Mouse (Mus musculus): ENCODE results near the gene Prkd2. TPM values are rescaled to one million over a fixed set of nuclear protein-coding genes. Genes with fewer than 3 reads are reported as not detected.
A peak's percentile ranks its signal among the peaks of the same experiment; 100 is the strongest.

Prkd2 gene
- polyA plus RNA-seq, 1 experiment from 2014 or later = 15.3 TPM

DNA sequence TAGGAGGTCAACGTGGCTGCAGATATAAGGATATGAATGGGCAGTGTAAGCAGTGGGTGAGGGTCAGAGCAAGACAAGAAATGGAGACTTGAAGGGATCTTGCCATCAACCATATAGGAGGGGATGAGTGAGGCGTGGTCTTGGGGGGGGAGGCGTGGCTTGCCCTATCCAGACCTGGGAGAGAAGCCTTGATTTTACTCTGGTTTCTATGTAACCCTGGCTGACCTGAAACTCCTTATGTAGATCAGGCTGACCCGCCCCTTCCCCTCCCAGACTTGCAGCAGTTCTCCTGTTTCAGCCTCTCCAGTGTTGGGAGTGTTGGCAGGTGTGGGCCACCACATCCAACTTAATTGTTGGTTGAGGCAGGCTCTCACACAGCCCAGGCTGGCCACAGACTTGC is 41.6 kb downstream of the Prkd2 start:
- peaks cover 19% of the 10 kb centered on the region for H3K27me3 ChIP-seq
- peaks cover 13% of the 10 kb centered on the region for H3K4me1 ChIP-seq
- H3K36me3 ChIP-seq = peaks cover 79% of the 10 kb centered on the region
- H3K9ac ChIP-seq = no peak overlapping the region
- no peak overlapping the region for H3K27ac ChIP-seq
- H3K4me3 ChIP-seq = no peak overlapping the region
- 58% methylated on average over 4 of the region's 4 CpGs for WGBS
- no peak for ATAC-seq (ENCODE audit: insufficient number of reproducible peaks, insufficient read depth, low FRiP score, low TSS enrichment)
- no peak overlapping the region for H3K4me2 ChIP-seq (replicated peaks)
- peaks cover 19% of the 10 kb centered on the region for H3K9me3 ChIP-seq

DNA sequence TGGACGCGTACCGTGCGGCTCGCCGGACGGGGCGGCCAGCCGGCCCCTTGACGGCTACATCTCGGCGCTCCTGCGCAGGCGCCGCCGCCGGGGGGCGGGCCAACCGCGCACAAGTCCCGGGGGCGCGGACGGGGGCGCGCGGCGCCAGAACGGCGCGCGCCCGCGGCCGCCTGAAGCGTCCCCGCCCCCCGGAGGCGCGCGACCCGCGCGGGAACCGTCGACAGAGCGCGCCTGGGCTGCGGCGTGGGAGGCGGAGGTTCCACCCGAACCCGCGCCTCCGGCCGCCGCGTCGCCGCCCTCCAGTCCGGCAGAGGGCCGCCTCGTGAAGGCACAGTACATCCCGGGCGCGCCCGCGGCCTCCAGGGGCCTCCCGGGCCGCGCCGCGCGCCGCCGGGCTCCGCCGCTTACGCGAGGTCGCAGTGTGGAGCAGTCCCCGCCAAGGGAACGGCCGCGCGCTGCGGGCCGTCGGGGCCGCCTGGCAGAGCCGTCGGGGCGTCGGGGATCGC is 42.6 kb downstream of the Prkd2 start:
- Histone ChIP-seq H3K9me3 (peaks cover 19% of the 10 kb centered on the region), H3K36me3 (peaks cover 78% of the 10 kb centered on the region), H3K27me3 (peaks cover 19% of the 10 kb centered on the region), H3K4me1 (peaks cover 7% of the 10 kb centered on the region), H3K4me2 (replicated peaks) (peak overlapping the region; percentile 30), H3K9ac (no peak overlapping the region), H3K27ac (peak overlapping the region; percentile 63; the same call in 1 of the 2 replicates), H3K4me3 (peak overlapping the region; percentile 23; the same call in 1 of the 2 replicates)
- 22% methylated on average over 89 of the region's 95 CpGs for WGBS
- no peak for ATAC-seq (ENCODE audit: insufficient number of reproducible peaks, insufficient read depth, low FRiP score, low TSS enrichment)

DNA sequence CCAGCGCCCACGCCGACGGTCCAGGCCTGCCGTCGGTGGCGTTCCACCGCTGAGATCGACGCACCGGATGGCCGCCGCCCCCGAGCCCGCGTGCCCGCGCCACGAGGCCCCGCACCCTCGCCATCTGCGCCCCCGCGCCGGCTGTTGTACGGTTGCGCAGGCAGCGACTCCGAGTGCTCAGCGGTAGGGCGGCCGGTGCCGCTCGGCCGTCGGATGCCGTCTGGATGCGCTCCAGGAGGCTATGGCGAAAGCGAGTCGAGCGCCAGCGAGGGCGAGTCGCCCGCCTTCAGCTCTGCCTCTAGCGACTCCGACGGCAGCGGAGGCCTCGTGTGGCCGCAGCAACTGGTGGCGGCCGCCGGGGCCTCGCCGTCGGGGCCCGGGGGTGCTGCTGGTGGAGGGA is 43.2 kb downstream of the Prkd2 start:
- no peak for ATAC-seq (ENCODE audit: insufficient number of reproducible peaks, insufficient read depth, low FRiP score, low TSS enrichment)
- Histone ChIP-seq H3K27ac (peak overlapping the region; percentile 46; the same call in 1 of the 2 replicates), H3K9me3 (peaks cover 19% of the 10 kb centered on the region), H3K4me1 (peaks cover 7% of the 10 kb centered on the region; the same call in 1 of the 2 replicates), H3K4me3 (peak overlapping the region; percentile 23; the same call in 1 of the 2 replicates), H3K9ac (no peak overlapping the region), H3K27me3 (peaks cover 19% of the 10 kb centered on the region), H3K4me2 (replicated peaks) (peak overlapping the region; percentile 30), H3K36me3 (peaks cover 77% of the 10 kb centered on the region)
- 52% methylated on average over 59 of the region's 59 CpGs for WGBS

DNA sequence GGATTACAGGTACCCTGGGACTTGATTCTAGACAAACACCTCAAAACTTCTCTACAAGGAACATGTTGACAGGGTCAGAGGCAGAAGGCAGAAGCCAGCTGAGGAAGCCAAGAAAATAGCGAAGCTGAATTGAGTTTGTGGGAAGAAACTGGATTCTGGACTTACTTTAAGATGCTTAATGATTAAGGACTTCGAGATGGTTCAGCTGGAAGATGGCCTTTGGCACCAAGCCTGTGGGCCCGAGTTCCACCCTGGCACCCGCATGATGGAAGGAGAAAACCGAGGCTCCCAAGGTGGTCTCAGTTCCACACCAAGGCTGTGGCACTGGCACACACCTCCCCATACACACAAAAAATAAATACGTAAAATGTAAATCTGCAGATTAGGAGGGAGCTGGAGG is 47.8 kb downstream of the Prkd2 start:
- Histone ChIP-seq H3K4me3 (peak overlapping the region; percentile 32), H3K27me3 (peaks cover 21% of the 10 kb centered on the region), H3K9me3 (peaks cover 10% of the 10 kb centered on the region), H3K4me2 (replicated peaks) (peak overlapping the region; percentile 57), H3K27ac (peak overlapping the region; percentile 96), H3K36me3 (peaks cover 32% of the 10 kb centered on the region), H3K9ac (peak overlapping the region; percentile 28), H3K4me1 (peaks cover 51% of the 10 kb centered on the region)
- 15% methylated on average over 6 of the region's 6 CpGs for WGBS
- ATAC-seq (ENCODE audit: insufficient number of reproducible peaks, insufficient read depth, low FRiP score, low TSS enrichment) = no peak

- Histone ChIP-seq H3K27ac (peak overlapping the region; percentile 96), H3K36me3 (peaks cover 28% of the 10 kb centered on the region), H3K4me1 (peaks cover 52% of the 10 kb centered on the region), H3K9me3 (peaks cover 6% of the 10 kb centered on the region), H3K27me3 (peaks cover 17% of the 10 kb centered on the region), H3K4me3 (peak overlapping the region; percentile 32), H3K9ac (peak overlapping the region; percentile 28), H3K4me2 (replicated peaks) (peak overlapping the region; percentile 57)
- peak; percentile 72 for ATAC-seq (ENCODE audit: insufficient number of reproducible peaks, insufficient read depth, low FRiP score, low TSS enrichment)
- WGBS = 0% methylated on average over 22 of the region's 23 CpGs
Measured at GRCm38 (mm10) chr7:16890944-16891343, 48.2 kb downstream of the Prkd2 start.

DNA sequence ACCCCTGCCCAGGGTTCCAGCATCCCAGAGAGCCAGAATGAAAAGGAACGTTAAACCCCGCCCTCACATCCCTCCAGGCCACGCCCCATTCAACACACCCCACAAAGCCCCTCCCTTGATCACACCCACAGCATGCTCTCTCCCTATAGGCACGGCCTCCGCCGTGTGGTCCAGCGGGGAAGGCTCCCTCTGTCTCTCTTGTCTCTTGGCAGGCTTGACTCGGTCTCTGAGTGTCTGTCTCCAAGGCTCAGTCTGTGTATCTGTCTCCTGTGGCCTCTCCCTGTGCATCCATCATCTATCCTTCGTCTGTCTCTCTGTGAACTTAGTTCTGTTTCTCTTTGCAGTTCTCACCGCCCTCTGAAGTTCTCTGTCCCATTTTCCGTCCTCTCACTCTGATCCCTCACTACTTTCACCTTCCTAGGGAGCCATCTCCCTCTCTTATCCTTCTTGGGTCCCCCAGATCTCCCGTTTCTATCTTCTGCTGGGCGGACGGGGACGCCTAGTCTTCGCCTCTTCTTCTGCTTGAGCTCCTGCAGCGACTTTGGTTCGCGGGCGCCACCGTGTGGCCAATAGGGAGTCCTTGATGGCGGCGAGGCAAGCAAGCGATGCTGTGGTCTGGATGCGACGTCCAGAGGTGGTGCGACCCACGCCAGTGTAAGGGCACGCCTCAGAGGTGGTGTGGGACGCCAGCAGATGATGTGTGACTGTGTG is 49.1 kb downstream of the Prkd2 start, which contains the start of gene Gng8:
Gng8 (plus strand) TSS at position 146 of the 711 bp plus-strand sequence.
- WGBS = under 1% methylated on average over 30 of the region's 30 CpGs
- Histone ChIP-seq H3K9me3 (no peaks in the 10 kb centered on the region), H3K4me1 (peaks cover 52% of the 10 kb centered on the region), H3K27me3 (peaks cover 10% of the 10 kb centered on the region; the same call in 1 of the 2 replicates), H3K27ac (peak within 1 kb of the TSS; percentile 96), H3K36me3 (peaks cover 19% of the 10 kb centered on the region), H3K4me3 (peak within 1 kb of the TSS; percentile 32), H3K9ac (peak within 1 kb of the TSS; percentile 47), H3K4me2 (replicated peaks) (peak within 1 kb of the TSS; percentile 57)
- ATAC-seq (ENCODE audit: insufficient number of reproducible peaks, insufficient read depth, low FRiP score, low TSS enrichment) = peak; percentile 76

- Histone ChIP-seq H3K9ac (peak overlapping the region; percentile 47), H3K9me3 (no peaks in the 10 kb centered on the region), H3K27ac (peak overlapping the region; percentile 96; the same call in 1 of the 2 replicates), H3K27me3 (peaks cover 10% of the 10 kb centered on the region; the same call in 1 of the 2 replicates), H3K36me3 (peaks cover 15% of the 10 kb centered on the region), H3K4me1 (peaks cover 52% of the 10 kb centered on the region), H3K4me2 (replicated peaks) (peak overlapping the region; percentile 57), H3K4me3 (peak overlapping the region; percentile 32)
- WGBS = 29% methylated on average over 9 of the region's 9 CpGs
- no peak for ATAC-seq (ENCODE audit: insufficient number of reproducible peaks, insufficient read depth, low FRiP score, low TSS enrichment)
Measured at GRCm38 (mm10) chr7:16892352-16892730, 49.6 kb downstream of the Prkd2 start.

DNA sequence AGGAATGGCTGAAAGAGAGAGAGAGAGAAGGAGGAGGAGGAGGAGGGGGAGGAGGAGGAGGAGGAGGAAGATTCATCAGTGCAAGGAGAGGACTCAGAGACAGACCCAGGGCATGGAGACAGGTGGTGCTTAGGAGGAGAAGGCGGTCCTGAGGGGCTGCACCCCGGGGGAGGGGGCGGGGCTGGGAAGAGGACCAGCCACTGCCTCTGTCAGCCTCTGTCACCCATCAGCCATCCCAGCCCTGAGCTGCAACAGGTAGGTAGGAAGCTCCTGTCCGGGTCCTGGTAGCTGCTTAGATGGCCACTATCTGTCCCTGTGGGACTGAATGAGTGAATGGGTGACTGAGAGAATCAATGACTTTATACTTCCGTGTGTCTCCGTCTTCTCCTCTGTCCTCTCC is 50.9 kb downstream of the Prkd2 start:
- Histone ChIP-seq H3K4me3 (0 out of 2 replicates have a peak overlapping the region, but pooled peaks have one; percentile 12), H3K9ac (peak overlapping the region; percentile 47), H3K36me3 (peaks cover 6% of the 10 kb centered on the region), H3K9me3 (no peaks in the 10 kb centered on the region), H3K27me3 (peaks cover 10% of the 10 kb centered on the region; the same call in 1 of the 2 replicates), H3K4me2 (replicated peaks) (peak overlapping the region; percentile 57), H3K27ac (no peak overlapping the region; the same call in 1 of the 2 replicates), H3K4me1 (peaks cover 52% of the 10 kb centered on the region)
- WGBS = 7% methylated on average over 4 of the region's 6 CpGs
- no peak for ATAC-seq (ENCODE audit: insufficient number of reproducible peaks, insufficient read depth, low FRiP score, low TSS enrichment)

- ATAC-seq (ENCODE audit: insufficient number of reproducible peaks, insufficient read depth, low FRiP score, low TSS enrichment) = no peak
- Histone ChIP-seq H3K9ac (peak overlapping the region; percentile 47), H3K27me3 (peaks cover 10% of the 10 kb centered on the region; the same call in 1 of the 2 replicates), H3K27ac (0 out of 2 replicates have a peak overlapping the region, but pooled peaks have one; percentile 46), H3K36me3 (no peaks in the 10 kb centered on the region), H3K4me3 (peak overlapping the region; percentile 24; the same call in 1 of the 2 replicates), H3K4me1 (peaks cover 52% of the 10 kb centered on the region), H3K4me2 (replicated peaks) (peak overlapping the region; percentile 57), H3K9me3 (no peaks in the 10 kb centered on the region)
- 7% methylated on average over 4 of the region's 4 CpGs for WGBS
Measured at GRCm38 (mm10) chr7:16894279-16894678, 51.6 kb downstream of the Prkd2 start.

DNA sequence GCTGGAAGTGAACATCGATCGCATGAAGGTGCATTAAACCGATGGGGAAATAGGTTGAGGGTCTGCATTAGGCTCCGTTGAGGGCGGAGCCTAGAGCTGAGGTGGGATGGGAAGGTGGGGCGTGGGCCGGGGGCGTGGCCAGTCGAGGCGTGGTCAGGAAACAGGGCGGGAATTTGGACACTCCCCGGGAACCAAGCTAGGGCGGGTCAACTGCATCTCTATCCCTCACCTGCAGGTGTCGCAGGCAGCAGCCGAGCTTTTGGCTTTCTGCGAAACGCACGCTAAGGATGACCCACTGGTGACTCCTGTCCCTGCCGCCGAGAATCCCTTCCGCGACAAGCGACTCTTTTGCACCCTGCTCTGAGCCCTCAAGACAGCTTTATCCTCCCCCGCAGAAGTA is 52.3 kb downstream of the Prkd2 start:
- no peak for ATAC-seq (ENCODE audit: insufficient number of reproducible peaks, insufficient read depth, low FRiP score, low TSS enrichment)
- peak overlapping the region; percentile 57 for H3K4me2 ChIP-seq (replicated peaks)
- H3K36me3 ChIP-seq = no peaks in the 10 kb centered on the region
- H3K27ac ChIP-seq = 0 out of 2 replicates have a peak overlapping the region, but pooled peaks have one; percentile 46
- H3K4me1 ChIP-seq = peaks cover 55% of the 10 kb centered on the region
- no peaks in the 10 kb centered on the region for H3K9me3 ChIP-seq
- H3K4me3 ChIP-seq = peak overlapping the region; percentile 24
- WGBS = under 1% methylated on average over 24 of the region's 24 CpGs
- H3K9ac ChIP-seq = peak overlapping the region; percentile 47
- peaks cover 10% of the 10 kb centered on the region; the same call in 1 of the 2 replicates for H3K27me3 ChIP-seq

- peak overlapping the region; percentile 47; the same call in 1 of the 2 replicates for H3K9ac ChIP-seq
- no peak for ATAC-seq (ENCODE audit: insufficient number of reproducible peaks, insufficient read depth, low FRiP score, low TSS enrichment)
- 0 out of 2 replicates have a peak overlapping the region, but pooled peaks have one; percentile 46 for H3K27ac ChIP-seq
- peak overlapping the region; percentile 24; the same call in 1 of the 2 replicates for H3K4me3 ChIP-seq
- no peaks in the 10 kb centered on the region for H3K36me3 ChIP-seq
- peak overlapping the region; percentile 57 for H3K4me2 ChIP-seq (replicated peaks)
- H3K27me3 ChIP-seq = peaks cover 10% of the 10 kb centered on the region; the same call in 1 of the 2 replicates
- no peaks in the 10 kb centered on the region for H3K9me3 ChIP-seq
- 31% methylated on average over 10 of the region's 10 CpGs for WGBS
- H3K4me1 ChIP-seq = peaks cover 56% of the 10 kb centered on the region
Measured at GRCm38 (mm10) chr7:16895511-16895910, 52.8 kb downstream of the Prkd2 start.
